Mouse (Mus musculus): ENCODE results near the gene Zbtb46.

- no peak for TF ChIP-seq POLR2A (IDR thresholded peaks at IDR 0.05; ENCODE audit: borderline replicate concordance, extremely low read depth, insufficient read depth, insufficient read length, poor library complexity, severe bottlenecking)
- no peak for TF ChIP-seq CTCF (IDR thresholded peaks at IDR 0.05; ENCODE audit: borderline replicate concordance, extremely low read depth, insufficient read depth, insufficient read length)
These were observed 43.3 kb downstream of the Zbtb46 start for GRCm38 (mm10) chr2:181415945-181416344.
